Mouse (Mus musculus) adrenal gland, adult 18-20 months (tissue): ENCODE results near the gene Efl1. TPM values are rescaled to one million over a fixed set of nuclear protein-coding genes. Genes with fewer than 3 reads are reported as not detected.

ENCODE experiments used
- DNase-seq, 2 experiments: peaks; one replicate each; pipeline ENCODE4 v3.0.0; 2021 to 2022; ENCODE audit warnings: low spot score in 2 of 2
- long read RNA-seq, 2 experiments: library from polyadenylated mRNA; stranded (forward); transcript quantifications; one replicate each; pipeline ENCODE4 v2.0.0; 2021
- total RNA-seq, 2 experiments: library from RNA; stranded (reverse); gene quantifications; 1 replicate in 1 of 2; 2 replicates in 1 of 2; pipeline ENCODE4 v1.2.3; 2021

Gene Efl1
- 10 to 100 TPM; 17.3 to 17.8 TPM for total RNA-seq
- long read RNA-seq, experiment 1, partial matches to known transcripts: 1 of 5 reads
- long read RNA-seq, experiment 1, other reads (novel, unspliced or antisense): 0 of 5 reads
- long read RNA-seq, experiment 2, partial matches to known transcripts: 5 of 11 reads
- long read RNA-seq, experiment 2, other reads (novel, unspliced or antisense): 3 of 11 reads

DNA sequence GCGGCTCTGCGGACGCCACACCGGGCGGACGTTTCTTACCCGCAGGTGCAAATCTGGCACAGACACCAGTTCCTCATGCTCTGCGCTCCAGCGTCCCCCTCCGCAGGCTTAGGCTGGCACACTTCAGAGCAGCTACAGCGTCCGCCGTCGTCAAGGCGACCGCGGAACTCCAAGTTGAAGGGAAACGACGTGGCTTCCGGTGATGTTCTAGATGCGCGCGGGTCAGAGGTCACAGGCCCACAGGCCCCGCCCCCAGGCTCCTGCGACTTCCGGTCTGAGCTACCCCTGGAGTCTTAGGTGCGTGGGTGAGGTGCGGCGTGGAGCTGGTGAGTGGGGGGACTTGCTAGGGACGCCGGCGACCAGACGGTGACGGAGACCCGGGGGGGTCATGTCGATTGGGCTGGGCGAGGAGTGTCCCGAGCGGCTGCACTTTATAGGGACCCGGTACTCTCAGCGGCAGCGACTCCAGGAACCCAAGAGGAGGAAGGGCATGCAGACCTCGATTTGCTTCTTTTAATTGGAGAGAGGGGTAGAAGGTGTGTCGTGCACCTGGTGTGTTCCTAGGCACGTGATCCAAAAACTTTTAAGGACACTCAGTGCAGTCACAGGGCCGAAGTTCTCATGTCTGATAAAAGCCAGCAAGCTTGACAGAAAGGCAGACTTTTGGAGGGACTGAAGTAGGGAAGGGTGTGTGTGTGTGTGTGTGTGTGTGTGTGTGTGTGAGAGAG is at the start of gene Efl1, which contains the start of gene Saxo2:
Gene Efl1, plus strand, starts transcription at position 262 of the 728 bp plus-strand sequence.
Gene Saxo2, minus strand, starts transcription at position 176 of the 728 bp plus-strand sequence.
- peak; percentile 93 to 95 for DNase-seq

DNA sequence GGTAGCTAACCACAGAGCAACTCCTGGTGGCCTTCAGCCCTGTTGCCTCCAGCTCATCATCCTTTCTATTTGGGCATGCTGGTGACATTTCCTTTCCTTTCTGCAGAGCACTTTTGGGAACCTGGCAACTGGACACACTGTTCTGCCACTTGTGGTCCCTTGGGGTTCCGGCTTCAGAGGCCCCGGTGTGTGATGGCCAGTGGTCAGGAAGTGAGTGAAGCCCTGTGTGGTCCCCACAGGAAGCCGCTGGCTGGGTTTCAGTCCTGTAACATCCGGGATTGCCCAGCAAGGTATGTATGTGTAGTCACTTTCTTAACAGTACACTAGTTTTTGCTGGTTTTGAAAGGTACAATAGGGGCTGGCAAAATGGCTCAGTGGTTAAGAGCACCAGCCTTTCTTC is 46.4 kb upstream of the Efl1 start:
- no peak for DNase-seq

GRCm38 (mm10) chr7:82605425-82605824 is 43.0 kb upstream of the Efl1 start:
- no peak for DNase-seq

- DNase-seq: no peak
Observed at GRCm38 (mm10) chr7:82609629-82610028, 38.8 kb upstream of the Efl1 start.

DNA sequence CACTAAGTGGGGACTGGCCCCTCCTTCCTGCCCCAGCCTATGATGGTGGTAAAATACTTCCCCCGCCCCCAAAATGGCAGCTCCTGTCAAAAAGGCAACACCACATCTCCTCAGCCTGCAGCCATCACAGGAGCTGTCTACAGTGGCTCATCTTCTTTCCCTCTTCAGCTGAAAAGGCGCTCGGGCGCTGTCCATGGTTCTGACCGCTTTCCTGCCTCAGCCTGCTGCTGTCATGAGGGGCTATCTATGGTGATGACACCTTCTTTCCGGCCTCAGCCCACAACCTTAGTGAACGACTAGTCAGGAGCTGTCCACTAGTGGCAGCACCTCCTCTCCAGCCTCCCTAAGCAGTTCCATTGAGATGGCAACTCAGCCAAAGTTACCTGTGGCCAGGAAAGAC is 23.1 kb upstream of the Efl1 start:
- DNase-seq: peak; percentile 28 to 36

DNA sequence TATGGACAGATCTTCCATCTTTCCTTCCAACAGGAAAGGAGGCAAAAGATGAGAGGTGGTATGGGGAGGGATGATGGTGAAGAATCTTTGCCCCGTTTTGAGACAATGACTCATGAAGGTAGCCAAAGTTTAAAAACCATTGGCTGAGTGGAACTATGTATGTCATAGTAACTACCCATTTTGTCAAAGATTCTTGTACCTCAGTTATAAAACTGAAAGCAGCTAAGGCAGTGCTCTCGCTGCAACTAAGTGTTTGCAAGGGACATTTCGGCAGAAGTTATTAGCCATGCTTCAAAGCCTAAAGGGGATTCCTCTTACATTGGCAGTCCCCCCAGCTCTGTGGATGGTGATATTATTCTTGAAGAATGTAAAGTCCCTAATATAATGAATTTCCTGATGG is 1.2 kb upstream of the Efl1 start:
- DNase-seq: no peak

DNA sequence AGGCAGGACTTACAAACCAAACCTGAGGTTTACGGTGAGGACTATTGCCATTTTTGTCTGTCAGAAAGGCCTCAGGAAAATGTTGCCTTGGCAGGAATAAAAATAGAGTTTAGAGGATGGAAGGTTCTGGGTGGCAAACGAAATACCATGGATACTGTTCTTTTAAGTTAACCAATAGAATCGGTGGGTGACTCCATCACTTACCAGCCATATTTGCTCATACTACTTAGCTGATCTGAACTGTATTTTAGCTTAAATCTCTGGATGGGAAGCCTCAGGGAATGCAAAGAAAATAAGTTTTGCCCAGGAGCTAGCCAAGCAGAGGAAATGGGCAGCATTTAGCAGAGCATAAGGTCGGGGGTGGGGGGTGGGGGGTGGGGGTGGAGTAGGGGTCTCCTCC is 505 bp upstream of the Efl1 start:
- no peak for DNase-seq

GRCm38 (mm10) chr7:82649081-82649445 is 649 bp downstream of the Efl1 start:
- DNase-seq: no peak

DNA sequence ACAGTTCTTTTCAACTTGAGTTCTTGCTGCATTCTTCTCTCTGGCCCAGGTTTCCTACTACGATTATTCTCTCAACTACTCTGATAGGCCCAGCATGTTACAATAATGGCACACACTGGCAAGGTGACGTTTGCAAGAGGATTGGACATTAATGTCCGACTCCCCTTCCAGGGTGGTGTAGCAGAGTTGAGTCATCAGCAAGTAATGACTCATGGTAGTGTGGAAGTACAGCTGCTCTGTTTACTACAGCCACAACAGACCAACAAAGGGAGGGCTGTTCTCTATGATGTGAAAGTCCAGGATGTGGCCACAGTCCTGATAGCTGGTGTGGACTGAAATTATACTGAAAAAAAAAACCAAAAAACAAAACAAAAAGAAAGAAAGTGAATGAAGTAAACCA is 16.2 kb downstream of the Efl1 start:
- no peak for DNase-seq

DNA sequence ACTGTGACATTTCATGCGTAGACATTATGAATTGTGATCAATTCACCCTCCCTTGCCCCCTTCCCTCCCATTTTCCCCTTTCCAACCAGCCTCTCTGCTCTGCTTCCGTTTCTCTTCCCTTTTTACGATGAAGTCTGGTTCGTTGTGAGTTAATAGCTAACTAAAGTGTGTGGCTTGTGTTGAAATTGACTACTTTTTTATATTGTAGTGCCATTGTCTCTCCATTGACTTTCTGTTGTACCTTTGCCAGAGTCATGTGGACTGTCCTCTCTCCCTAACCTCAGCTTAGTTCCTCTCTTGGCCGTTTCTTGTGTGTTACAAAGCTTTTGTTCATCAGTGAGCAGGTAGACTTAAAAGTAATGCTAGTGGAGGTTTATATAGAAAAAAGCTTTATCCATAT is 27.6 kb downstream of the Efl1 start:
- no peak for DNase-seq

DNA sequence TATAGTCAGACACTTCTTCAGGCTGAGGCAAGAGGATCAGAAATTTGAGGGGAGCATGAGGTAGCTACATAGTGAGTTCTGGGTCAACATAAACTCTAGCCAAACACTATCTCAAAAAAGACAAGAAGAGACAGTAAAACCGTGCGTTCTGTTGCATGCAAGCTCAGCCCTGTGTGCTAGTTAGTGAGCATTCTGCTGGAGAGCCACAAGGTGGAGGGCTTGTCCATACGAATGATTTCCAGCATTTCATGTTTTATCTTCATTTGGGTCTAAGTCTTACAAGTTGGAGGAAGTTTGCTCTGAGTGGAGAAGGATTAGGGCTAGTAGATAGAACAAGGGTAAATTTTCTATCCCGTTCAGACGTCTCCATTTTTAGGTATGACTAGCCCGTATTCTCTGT is 28.4 kb downstream of the Efl1 start:
- no peak for DNase-seq

DNA sequence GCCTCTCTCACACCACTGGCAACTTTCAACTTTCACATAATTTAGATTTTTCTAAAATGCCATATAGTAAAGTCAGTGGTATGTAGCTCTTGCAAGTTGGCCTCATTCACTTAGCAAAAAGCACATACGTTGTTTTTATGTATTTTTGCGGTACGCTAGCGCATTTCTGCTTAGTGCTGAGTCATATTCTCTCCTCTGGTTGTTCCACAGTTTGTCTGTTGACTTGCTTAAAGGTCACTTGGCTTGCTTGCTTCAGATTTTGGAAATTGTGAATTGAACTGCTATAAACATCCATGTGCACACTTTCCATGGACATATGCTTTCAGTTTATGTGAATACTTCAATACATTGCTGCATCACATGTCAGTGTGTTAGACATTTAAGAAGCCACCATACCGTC is 31.5 kb downstream of the Efl1 start:
- no peak for DNase-seq

GRCm38 (mm10) chr7:82688736-82689135 is 40.3 kb downstream of the Efl1 start:
- DNase-seq: peak; percentile 9 to 26

DNA sequence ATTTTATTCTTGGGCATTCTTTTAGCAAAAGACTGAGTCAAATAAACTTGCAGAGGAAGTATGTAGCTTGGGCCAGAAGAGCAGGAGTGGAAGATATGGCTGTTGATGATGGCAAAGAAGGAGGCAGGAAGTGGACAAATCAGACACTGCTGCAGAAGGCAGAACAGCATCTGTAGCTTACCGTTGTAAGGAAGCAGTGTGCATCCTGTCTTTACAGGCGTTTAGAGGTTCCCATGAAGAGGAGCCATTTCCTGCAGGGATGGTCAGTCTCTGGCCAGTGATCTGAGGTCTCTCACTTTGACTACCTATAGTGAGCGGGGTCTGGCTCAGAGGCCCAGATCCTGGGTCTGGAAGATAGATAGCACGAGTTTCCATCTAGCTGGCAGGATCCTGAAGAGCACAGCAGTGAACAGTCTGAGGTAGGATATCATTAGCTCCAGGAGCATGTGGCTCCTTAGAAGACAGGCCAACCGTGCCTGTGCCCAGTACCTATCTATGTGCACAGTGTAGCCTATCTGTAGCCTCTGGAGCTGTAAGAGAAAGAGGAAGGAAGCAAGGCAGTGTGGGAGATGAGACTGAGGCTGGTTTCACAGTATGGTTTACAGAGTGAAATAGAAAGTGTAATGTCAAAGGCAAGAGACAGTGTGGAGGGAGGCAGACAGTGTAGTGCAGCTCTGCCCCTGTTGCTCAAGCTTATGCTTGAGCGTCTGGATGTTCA is 42.8 kb downstream of the Efl1 start:
- DNase-seq: no peak

DNA sequence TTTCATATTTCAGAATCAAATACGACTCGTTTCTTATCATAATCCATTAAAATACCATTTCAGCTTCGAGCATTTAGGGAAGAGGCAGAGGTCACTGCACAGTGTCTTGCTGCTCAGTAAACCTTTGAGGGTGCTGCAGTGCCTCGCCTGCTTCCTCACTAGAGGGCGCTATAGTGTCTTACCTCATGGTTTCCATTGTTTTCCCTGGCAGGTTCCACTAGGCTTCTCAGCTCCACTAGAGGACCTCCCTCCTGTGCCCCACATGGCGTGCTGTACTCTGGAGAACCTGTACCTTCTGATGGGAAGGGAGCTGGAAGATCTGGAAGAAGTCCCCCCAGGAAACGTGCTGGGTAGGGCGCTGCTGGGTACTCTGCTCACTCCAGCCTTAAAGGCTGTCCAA is 49.3 kb downstream of the Efl1 start:
- no peak for DNase-seq

DNA sequence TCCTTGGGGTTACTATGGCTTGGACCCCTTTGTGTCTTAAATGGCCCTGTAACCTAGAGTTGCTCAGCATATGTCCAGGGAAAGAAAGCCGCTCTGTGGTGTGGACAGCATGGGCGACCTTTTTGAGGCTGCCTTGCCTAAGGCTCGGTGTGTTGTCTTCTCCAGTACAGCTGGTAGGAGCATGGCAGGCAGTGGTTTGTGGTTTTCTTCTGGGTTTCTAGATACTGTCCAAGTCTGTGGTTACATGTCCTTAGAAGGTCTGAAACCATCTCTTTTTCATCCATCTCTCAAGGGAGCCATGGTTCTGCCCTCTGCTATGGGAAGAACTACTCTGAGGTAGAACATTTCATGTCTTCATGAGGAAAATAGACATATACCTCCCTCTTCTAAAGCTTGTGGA is 50.6 kb downstream of the Efl1 start:
- DNase-seq: no peak

- no peak for DNase-seq
Observed at GRCm38 (mm10) chr7:82702384-82703343, 54.2 kb downstream of the Efl1 start.

- DNase-seq: no peak
Observed at GRCm38 (mm10) chr7:82709172-82709571, 60.8 kb downstream of the Efl1 start.

DNA sequence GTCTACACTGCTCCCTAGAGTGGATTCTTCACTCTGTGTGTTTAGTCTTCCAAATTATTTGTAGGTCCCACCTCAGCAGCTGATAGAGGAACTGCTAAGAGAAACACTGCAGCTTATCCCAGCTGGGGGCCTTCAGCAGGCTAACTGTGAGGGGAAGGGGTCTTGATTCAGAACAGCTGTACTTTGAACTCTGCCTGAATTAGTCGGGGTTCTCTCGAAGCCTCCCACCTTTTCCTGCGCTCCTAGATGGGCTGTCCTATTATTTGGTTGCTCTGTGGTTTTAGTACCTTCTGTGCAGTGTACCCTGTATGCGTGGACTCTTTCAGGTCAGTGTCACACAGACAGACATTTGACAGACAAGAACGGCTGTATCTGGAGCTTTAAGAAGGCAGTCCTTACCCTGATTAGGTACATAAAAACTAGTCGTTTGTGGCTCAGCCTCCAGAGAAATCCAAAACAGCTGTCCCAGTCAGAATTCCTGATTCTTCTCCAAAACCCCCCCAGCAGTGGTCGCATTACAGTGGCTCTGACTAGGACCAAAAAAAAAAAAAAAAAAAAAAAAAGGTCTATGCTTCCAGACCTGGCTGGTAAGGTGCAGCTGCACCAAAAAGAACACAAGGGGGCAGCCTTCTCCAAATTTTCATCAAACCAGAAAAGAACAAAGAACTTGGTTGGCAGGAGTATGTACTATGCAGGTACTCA is 66.9 kb downstream of the Efl1 start:
- peak in 1 of 2 experiments; percentile 7 for DNase-seq

- no peak for DNase-seq
Observed at GRCm38 (mm10) chr7:82715912-82716601, 67.6 kb downstream of the Efl1 start.
